Mouse (Mus musculus) spleen, postnatal 4 days (tissue): ENCODE data around the gene Ptprb.

Experiments
- DNase-seq, 2 experiments: peaks; one replicate each; pipeline ENCODE4 v3.0.0; 2022; ENCODE audit warnings: low spot score in 2 of 2

Ptprb gene

GRCm38 (mm10) chr10:116275280-116275679, at the start of gene Ptprb:
Gene Ptprb (plus strand): TSS chr10:116275523.
- no peak for DNase-seq

- DNase-seq: no peak
These were observed 40.0 kb upstream of the Ptprb start for GRCm38 (mm10) chr10:116235299-116235698.

- DNase-seq: no peak
These were observed 33.1 kb upstream of the Ptprb start for GRCm38 (mm10) chr10:116242200-116242599.

GRCm38 (mm10) chr10:116243373-116243772, 31.9 kb upstream of the Ptprb start:
- DNase-seq: no peak

GRCm38 (mm10) chr10:116245632-116246031, 29.7 kb upstream of the Ptprb start:
- DNase-seq: no peak

GRCm38 (mm10) chr10:116252668-116253067, 22.7 kb upstream of the Ptprb start:
- no peak for DNase-seq

GRCm38 (mm10) chr10:116253972-116254371, 21.4 kb upstream of the Ptprb start:
- DNase-seq: no peak

- no peak for DNase-seq
These were observed 16.0 kb upstream of the Ptprb start for GRCm38 (mm10) chr10:116259298-116259697.

GRCm38 (mm10) chr10:116260658-116261433, 14.5 kb upstream of the Ptprb start:
- DNase-seq: no peak

GRCm38 (mm10) chr10:116261559-116261958, 13.8 kb upstream of the Ptprb start:
- no peak for DNase-seq

GRCm38 (mm10) chr10:116264521-116264920, 10.8 kb upstream of the Ptprb start:
- no peak for DNase-seq

GRCm38 (mm10) chr10:116266561-116267433, 8.5 kb upstream of the Ptprb start:
- DNase-seq: no peak

- no peak for DNase-seq
These were observed 7.9 kb upstream of the Ptprb start for GRCm38 (mm10) chr10:116267434-116267822.

GRCm38 (mm10) chr10:116268343-116268742, 7.0 kb upstream of the Ptprb start:
- DNase-seq: no peak

- DNase-seq: no peak
These were observed 4.5 kb upstream of the Ptprb start for GRCm38 (mm10) chr10:116270646-116271469.

GRCm38 (mm10) chr10:116271470-116271915, 3.8 kb upstream of the Ptprb start:
- DNase-seq: no peak

GRCm38 (mm10) chr10:116272156-116272555, 3.2 kb upstream of the Ptprb start:
- DNase-seq: no peak

GRCm38 (mm10) chr10:116286697-116287344, 11.5 kb downstream of the Ptprb start:
- DNase-seq: no peak

- no peak for DNase-seq
These were observed 12.8 kb downstream of the Ptprb start for GRCm38 (mm10) chr10:116288130-116288529.

- DNase-seq: no peak
These were observed 15.2 kb downstream of the Ptprb start for GRCm38 (mm10) chr10:116290483-116290882.

GRCm38 (mm10) chr10:116291153-116291755, 15.9 kb downstream of the Ptprb start:
- DNase-seq: no peak
